Mouse (Mus musculus): ENCODE data around the gene Pde4b.

Gene Pde4b

GRCm38 (mm10) chr4:102655331-102655730 lies 568.0 kb downstream of the Pde4b start:
- no peak for DNase-seq (ENCODE audit: low spot score in 2 of 2)

- peak in 1 of 2 experiments; percentile 16 for DNase-seq (ENCODE audit: low spot score in 2 of 2)
Measured at GRCm38 (mm10) chr4:102656494-102657036, 569.2 kb downstream of the Pde4b start.
